Mouse (Mus musculus): Measurements from ENCODE around the gene Xcl1. TPM values are rescaled to one million over a fixed set of nuclear protein-coding genes. Genes with fewer than 3 reads are reported as not detected.
"Not testable (repeated sequence)": the region's sequence is repeated elsewhere in the genome, so short reads cannot be mapped to it uniquely, and the experiment has no call there.

Xcl1 gene
- polyA plus RNA-seq (2014; fragmentation: Nextera tagmentation; extraction: Ambion mirVana), result not detected in 2 replicates

DNA sequence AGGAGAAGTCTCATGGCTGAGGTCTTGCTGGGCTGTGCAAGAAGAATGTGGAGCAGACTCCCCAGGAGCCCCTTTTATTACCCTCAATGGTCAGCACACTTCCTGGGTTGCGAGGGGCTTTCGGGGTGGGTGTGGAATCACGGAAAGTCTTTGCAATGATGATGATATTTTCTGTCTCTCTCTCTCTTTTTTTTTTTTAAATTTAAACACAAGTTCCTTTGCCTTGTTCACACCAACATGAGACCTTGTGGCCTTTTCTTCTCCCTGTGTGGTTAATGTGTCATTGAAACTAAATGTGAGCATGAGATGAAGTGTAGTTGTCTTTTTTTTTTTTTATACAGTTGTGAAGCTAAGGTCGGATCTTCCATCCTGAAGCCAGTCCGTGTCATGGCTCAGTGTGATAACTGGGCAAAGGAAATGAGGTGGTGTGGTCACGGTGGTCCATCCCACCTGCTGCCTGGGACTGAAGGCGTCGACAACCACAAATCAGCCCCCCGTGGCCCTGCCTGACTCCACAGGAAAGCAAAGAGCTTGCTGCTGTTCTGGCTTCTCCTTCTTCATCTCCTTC lies at the start of gene Xcl1:
TSS of gene Xcl1 (minus strand) at position 51 of the 568 bp plus-strand sequence.
- no peak for ATAC-seq (ENCODE audit: low read depth)
- no peaks in the 10 kb centered on the region for H3K4me1 ChIP-seq (ENCODE audit: control insufficient read depth, insufficient read depth, low read length)
- no peaks in the 10 kb centered on the region for H3K36me3 ChIP-seq (ENCODE audit: control insufficient read depth, insufficient read depth, low read length)
- no peak within 1 kb of the TSS for H3K4me3 ChIP-seq (ENCODE audit: low read depth, low read length)
- H3K27ac ChIP-seq (replicated peaks; ENCODE audit: low read depth, low read length), result no peak within 1 kb of the TSS
- no peak for DNase-seq (ENCODE audit: low spot score)
- no peak within 1 kb of the TSS for H3K9ac ChIP-seq (ENCODE audit: low read depth, low read length)
- no peak within 1 kb of the TSS for H3K4me2 ChIP-seq (ENCODE audit: low read depth, low read length)
- 69% methylated on average over 9 of the region's 9 CpGs for WGBS
- no peaks in the 10 kb centered on the region for H3K9me3 ChIP-seq (ENCODE audit: control insufficient read depth, low read length)
- no peaks in the 10 kb centered on the region for H3K27me3 ChIP-seq (replicated peaks; ENCODE audit: control insufficient read depth, insufficient read depth, low read length)

DNA sequence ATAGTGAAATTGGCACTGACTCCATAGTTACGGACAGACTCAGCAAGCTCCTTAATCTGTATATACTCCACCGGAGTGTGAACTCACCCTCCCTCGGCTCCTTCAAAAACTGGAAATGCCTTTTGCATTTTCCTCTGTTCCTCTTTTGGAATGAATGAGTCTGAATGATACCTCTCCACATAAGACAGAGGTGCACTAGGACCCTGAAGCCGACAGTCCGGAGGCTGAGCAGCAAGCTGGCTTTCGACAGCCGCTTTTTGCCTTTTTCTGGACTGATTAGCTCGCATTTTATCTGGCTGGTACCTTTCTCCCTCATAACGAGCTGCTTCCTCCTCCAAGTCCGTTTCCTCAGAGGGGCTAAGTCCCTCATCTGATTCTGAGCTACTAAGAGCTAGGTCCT lies 49.4 kb upstream of the Xcl1 start:
- H3K4me3 ChIP-seq (ENCODE audit: low read depth, low read length); H3K4me1 ChIP-seq (ENCODE audit: control insufficient read depth, insufficient read depth, low read length); ATAC-seq (ENCODE audit: low read depth); H3K4me2 ChIP-seq (ENCODE audit: low read depth, low read length); H3K9me3 ChIP-seq (ENCODE audit: control insufficient read depth, low read length); H3K27me3 ChIP-seq (replicated peaks; ENCODE audit: control insufficient read depth, insufficient read depth, low read length); H3K9ac ChIP-seq (ENCODE audit: low read depth, low read length); H3K36me3 ChIP-seq (ENCODE audit: control insufficient read depth, insufficient read depth, low read length); H3K27ac ChIP-seq (replicated peaks; ENCODE audit: low read depth, low read length); DNase-seq (ENCODE audit: low spot score): not testable (repeated sequence)
- WGBS, result 85% methylated on average over 10 of the region's 10 CpGs

DNA sequence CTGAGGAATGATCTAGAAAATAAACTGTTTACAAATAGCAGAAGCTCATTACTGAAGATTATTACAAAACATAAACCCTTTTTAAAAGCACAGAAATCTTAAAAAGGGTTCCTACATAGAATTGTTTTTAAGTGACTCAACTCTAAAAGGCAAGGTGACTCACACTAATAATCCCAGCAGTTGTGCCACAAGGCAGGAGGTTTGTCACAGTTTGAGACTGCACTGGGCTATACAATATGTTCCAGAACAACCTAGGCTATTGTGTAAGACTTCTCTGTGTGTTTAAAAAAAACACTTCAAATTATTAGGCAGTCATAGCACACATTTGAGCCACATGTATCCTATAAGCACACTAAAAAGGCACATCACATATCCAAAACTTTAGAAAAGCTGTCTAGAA lies 42.0 kb upstream of the Xcl1 start:
- H3K4me2 ChIP-seq (ENCODE audit: low read depth, low read length), result no peak overlapping the region
- ATAC-seq (ENCODE audit: low read depth) (no peak), DNase-seq (ENCODE audit: low spot score) (no peak)
- H3K4me1 ChIP-seq (ENCODE audit: control insufficient read depth, insufficient read depth, low read length), result no peaks in the 10 kb centered on the region
- no peaks in the 10 kb centered on the region for H3K36me3 ChIP-seq (ENCODE audit: control insufficient read depth, insufficient read depth, low read length)
- H3K9ac ChIP-seq (ENCODE audit: low read depth, low read length), result no peak overlapping the region
- no peak overlapping the region for H3K4me3 ChIP-seq (ENCODE audit: low read depth, low read length)
- H3K27ac ChIP-seq (replicated peaks; ENCODE audit: low read depth, low read length), result no peak overlapping the region
- H3K27me3 ChIP-seq (replicated peaks; ENCODE audit: control insufficient read depth, insufficient read depth, low read length), result no peaks in the 10 kb centered on the region
- H3K9me3 ChIP-seq (ENCODE audit: control insufficient read depth, low read length), result no peaks in the 10 kb centered on the region

- Histone ChIP-seq H3K4me1 (ENCODE audit: control insufficient read depth, insufficient read depth, low read length) (no peaks in the 10 kb centered on the region), H3K27me3 (replicated peaks; ENCODE audit: control insufficient read depth, insufficient read depth, low read length) (no peaks in the 10 kb centered on the region), H3K4me2 (ENCODE audit: low read depth, low read length) (no peak overlapping the region), H3K9ac (ENCODE audit: low read depth, low read length) (no peak overlapping the region), H3K36me3 (ENCODE audit: control insufficient read depth, insufficient read depth, low read length) (no peaks in the 10 kb centered on the region), H3K27ac (replicated peaks; ENCODE audit: low read depth, low read length) (no peak overlapping the region), H3K4me3 (ENCODE audit: low read depth, low read length) (no peak overlapping the region), H3K9me3 (ENCODE audit: control insufficient read depth, low read length) (no peaks in the 10 kb centered on the region)
- 84% methylated on average over 7 of the region's 7 CpGs for WGBS
- ATAC-seq (ENCODE audit: low read depth) (no peak), DNase-seq (ENCODE audit: low spot score) (no peak)
Observed at GRCm38 (mm10) chr1:164975729-164976128, 40.4 kb upstream of the Xcl1 start.

- H3K4me2 ChIP-seq (ENCODE audit: low read depth, low read length), result no peak overlapping the region
- no peaks in the 10 kb centered on the region for H3K4me1 ChIP-seq (ENCODE audit: control insufficient read depth, insufficient read depth, low read length)
- no peak for DNase-seq (ENCODE audit: low spot score)
- no peaks in the 10 kb centered on the region for H3K9me3 ChIP-seq (ENCODE audit: control insufficient read depth, low read length)
- WGBS, result 78% methylated on average over 3 of the region's 3 CpGs
- H3K36me3 ChIP-seq (ENCODE audit: control insufficient read depth, insufficient read depth, low read length), result no peaks in the 10 kb centered on the region
- no peak for ATAC-seq (ENCODE audit: low read depth)
- no peak overlapping the region for H3K9ac ChIP-seq (ENCODE audit: low read depth, low read length)
- H3K4me3 ChIP-seq (ENCODE audit: low read depth, low read length), result no peak overlapping the region
- H3K27ac ChIP-seq (replicated peaks; ENCODE audit: low read depth, low read length), result no peak overlapping the region
- no peaks in the 10 kb centered on the region for H3K27me3 ChIP-seq (replicated peaks; ENCODE audit: control insufficient read depth, insufficient read depth, low read length)
Observed at GRCm38 (mm10) chr1:164975276-164975675, 39.9 kb upstream of the Xcl1 start.

- H3K4me2 ChIP-seq (ENCODE audit: low read depth, low read length), result no peak overlapping the region
- no peaks in the 10 kb centered on the region for H3K9me3 ChIP-seq (ENCODE audit: control insufficient read depth, low read length)
- no peak overlapping the region for H3K9ac ChIP-seq (ENCODE audit: low read depth, low read length)
- no peak for DNase-seq (ENCODE audit: low spot score)
- ATAC-seq (ENCODE audit: low read depth), result no peak
- H3K36me3 ChIP-seq (ENCODE audit: control insufficient read depth, insufficient read depth, low read length), result no peaks in the 10 kb centered on the region
- no peak overlapping the region for H3K27ac ChIP-seq (replicated peaks; ENCODE audit: low read depth, low read length)
- H3K27me3 ChIP-seq (replicated peaks; ENCODE audit: control insufficient read depth, insufficient read depth, low read length), result no peaks in the 10 kb centered on the region
- no peak overlapping the region for H3K4me3 ChIP-seq (ENCODE audit: low read depth, low read length)
- H3K4me1 ChIP-seq (ENCODE audit: control insufficient read depth, insufficient read depth, low read length), result no peaks in the 10 kb centered on the region
- 51% methylated on average over 3 of the region's 3 CpGs for WGBS
Observed at GRCm38 (mm10) chr1:164973790-164974189, 38.5 kb upstream of the Xcl1 start.

DNA sequence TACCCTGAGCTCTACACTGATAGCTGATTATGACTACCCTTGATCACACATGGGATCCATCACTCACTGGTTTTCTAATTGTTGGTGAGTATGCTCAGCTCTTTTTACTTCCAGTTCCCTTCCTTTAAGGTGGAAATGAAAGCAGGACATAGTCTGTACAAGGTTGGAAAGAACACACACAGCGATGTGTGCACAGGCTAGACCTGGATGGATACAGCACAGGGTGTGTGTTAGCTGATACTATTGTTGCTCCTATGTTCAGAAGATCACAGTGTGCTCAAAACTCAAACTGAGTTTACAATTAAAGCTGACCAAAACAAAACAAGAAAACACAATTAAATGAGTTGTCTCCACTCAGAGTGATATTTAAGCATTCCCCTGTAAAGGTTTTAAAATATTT lies 38.0 kb upstream of the Xcl1 start:
- no peak overlapping the region for H3K4me2 ChIP-seq (ENCODE audit: low read depth, low read length)
- no peaks in the 10 kb centered on the region for H3K36me3 ChIP-seq (ENCODE audit: control insufficient read depth, insufficient read depth, low read length)
- no peaks in the 10 kb centered on the region for H3K9me3 ChIP-seq (ENCODE audit: control insufficient read depth, low read length)
- H3K4me1 ChIP-seq (ENCODE audit: control insufficient read depth, insufficient read depth, low read length), result no peaks in the 10 kb centered on the region
- H3K4me3 ChIP-seq (ENCODE audit: low read depth, low read length), result no peak overlapping the region
- no peak for ATAC-seq (ENCODE audit: low read depth)
- WGBS, result 96% methylated on average over 1 of the region's 1 CpGs
- no peaks in the 10 kb centered on the region for H3K27me3 ChIP-seq (replicated peaks; ENCODE audit: control insufficient read depth, insufficient read depth, low read length)
- DNase-seq (ENCODE audit: low spot score), result no peak
- H3K27ac ChIP-seq (replicated peaks; ENCODE audit: low read depth, low read length), result no peak overlapping the region
- H3K9ac ChIP-seq (ENCODE audit: low read depth, low read length), result no peak overlapping the region

DNA sequence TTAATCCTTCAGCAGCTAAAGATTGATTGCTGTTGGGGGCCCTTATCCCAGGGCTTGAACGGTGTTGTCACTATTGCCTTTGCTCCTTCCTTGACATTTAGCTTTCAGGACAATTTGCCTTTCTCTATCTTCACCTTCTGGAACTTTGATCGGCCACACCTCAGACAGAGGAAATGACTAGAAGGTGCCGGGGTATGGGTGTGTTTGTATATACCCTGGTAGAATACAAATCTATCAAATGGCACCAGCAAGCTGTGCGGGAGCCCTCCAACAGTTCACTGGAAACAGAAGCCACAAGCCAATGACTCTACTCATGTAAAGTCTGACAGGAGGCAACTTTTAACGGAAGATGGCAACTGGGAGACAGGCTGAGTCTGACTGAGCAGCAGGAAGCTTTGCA lies 37.4 kb upstream of the Xcl1 start:
- no peak overlapping the region for H3K27ac ChIP-seq (replicated peaks; ENCODE audit: low read depth, low read length)
- 92% methylated on average over 5 of the region's 5 CpGs for WGBS
- H3K9ac ChIP-seq (ENCODE audit: low read depth, low read length), result no peak overlapping the region
- no peaks in the 10 kb centered on the region for H3K9me3 ChIP-seq (ENCODE audit: control insufficient read depth, low read length)
- H3K4me3 ChIP-seq (ENCODE audit: low read depth, low read length), result no peak overlapping the region
- no peaks in the 10 kb centered on the region for H3K27me3 ChIP-seq (replicated peaks; ENCODE audit: control insufficient read depth, insufficient read depth, low read length)
- H3K36me3 ChIP-seq (ENCODE audit: control insufficient read depth, insufficient read depth, low read length), result no peaks in the 10 kb centered on the region
- no peak for DNase-seq (ENCODE audit: low spot score)
- ATAC-seq (ENCODE audit: low read depth), result no peak
- no peaks in the 10 kb centered on the region for H3K4me1 ChIP-seq (ENCODE audit: control insufficient read depth, insufficient read depth, low read length)
- no peak overlapping the region for H3K4me2 ChIP-seq (ENCODE audit: low read depth, low read length)

DNA sequence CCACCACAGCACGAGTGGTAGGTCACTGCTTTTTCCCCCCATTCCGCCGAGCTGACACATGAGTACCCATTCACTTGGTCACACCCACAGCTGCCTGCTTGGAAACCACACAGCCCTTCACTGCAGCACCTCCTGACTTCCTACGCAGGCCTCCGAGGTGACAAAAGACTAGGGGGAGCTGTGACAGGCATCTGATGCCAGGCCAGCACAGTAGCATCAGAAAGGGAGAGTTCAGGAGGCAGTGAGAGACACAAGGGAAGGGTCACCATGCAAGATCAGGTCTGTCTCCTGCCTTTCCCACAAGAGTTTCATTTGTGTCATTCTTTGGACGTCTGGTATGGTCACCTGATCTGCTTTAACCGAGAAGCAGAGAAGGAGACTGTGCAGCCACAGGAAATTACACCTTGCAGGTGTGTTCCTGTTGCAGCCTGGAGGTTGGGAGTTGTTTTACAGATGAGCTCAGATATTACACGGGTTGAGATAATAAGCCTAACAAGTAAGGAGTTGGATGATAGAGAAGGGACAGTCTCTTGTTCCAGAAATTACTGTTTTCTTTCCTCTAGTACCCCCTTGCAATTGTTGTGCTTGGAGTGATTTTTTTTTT lies 30.9 kb upstream of the Xcl1 start:
- Histone ChIP-seq H3K9ac (ENCODE audit: low read depth, low read length) (no peak overlapping the region), H3K36me3 (ENCODE audit: control insufficient read depth, insufficient read depth, low read length) (no peaks in the 10 kb centered on the region), H3K4me2 (ENCODE audit: low read depth, low read length) (no peak overlapping the region), H3K9me3 (ENCODE audit: control insufficient read depth, low read length) (no peaks in the 10 kb centered on the region), H3K4me3 (ENCODE audit: low read depth, low read length) (no peak overlapping the region), H3K4me1 (ENCODE audit: control insufficient read depth, insufficient read depth, low read length) (no peaks in the 10 kb centered on the region), H3K27me3 (replicated peaks; ENCODE audit: control insufficient read depth, insufficient read depth, low read length) (no peaks in the 10 kb centered on the region), H3K27ac (replicated peaks; ENCODE audit: low read depth, low read length) (no peak overlapping the region)
- 49% methylated on average over 8 of the region's 8 CpGs for WGBS
- no peak for ATAC-seq (ENCODE audit: low read depth)
- no peak for DNase-seq (ENCODE audit: low spot score)
